Mouse (Mus musculus): Measurements from ENCODE around the gene Arhgef2.

The Arhgef2 gene

DNA sequence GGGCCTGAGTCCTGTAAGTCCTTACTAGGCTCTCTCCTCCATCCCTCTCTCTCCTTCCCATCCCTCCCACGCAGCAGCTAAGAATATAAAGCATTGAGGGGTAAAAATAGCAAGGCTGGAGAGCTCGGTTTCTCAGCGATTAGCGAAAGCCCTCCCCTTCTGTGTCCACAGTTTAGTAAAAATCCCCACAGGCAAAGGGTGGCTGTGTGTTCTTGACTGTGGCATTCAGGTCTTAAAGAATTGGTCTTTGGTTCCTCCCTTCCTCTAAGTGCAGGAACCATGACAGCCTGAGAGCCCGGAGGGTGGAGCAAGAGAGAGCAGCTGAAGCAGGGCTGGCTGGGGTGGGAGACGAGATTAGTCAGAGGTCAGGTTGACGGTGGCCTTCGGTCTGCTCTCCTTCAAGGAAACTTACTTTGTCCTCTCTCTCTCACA is 30.8 kb downstream of the Arhgef2 start:
- DNase-seq (ENCODE audit: inconsistent age in 2 of 2, low spot score in 1 of 2): no peak

DNA sequence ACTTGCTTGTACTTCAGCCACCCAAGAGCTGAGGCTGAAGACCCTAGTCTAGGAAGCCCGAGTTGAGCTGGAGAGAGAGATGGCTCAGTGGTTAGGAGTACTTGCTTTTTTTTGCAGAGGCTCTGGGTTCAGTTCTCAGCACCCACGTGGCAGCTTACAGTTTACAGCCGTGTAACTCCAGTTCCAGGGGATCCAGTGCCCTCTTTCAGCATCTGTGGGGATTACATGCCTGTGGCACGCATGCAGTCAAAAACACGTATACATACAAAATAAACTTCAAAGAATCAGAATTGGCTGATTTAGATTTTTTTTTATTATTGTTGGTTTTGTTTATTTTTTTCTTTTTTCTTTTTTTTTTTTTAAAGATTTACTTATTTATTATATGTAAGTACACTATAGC is 31.4 kb downstream of the Arhgef2 start:
- no peak for DNase-seq (ENCODE audit: inconsistent age in 2 of 2, low spot score in 1 of 2)

DNA sequence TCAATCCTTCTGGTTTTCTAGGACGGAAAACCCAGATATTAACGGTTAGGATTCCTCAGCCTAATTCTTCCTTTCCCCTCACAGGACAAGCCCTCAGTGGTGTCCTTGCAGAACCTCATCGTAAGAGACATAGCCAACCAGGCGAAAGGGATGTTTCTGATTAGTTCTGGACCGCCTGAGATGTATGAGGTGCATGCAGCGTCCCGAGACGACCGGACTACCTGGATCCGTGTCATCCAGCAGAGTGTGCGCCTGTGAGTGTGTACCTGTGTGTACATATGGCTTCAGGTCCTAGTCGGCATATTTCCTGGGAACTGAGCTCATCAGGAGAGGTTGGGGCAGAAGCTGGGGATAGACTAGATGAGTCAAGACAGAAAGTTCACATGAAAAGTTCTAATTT is 33.5 kb downstream of the Arhgef2 start:
- DNase-seq (ENCODE audit: inconsistent age in 2 of 2, low spot score in 1 of 2): no peak

DNA sequence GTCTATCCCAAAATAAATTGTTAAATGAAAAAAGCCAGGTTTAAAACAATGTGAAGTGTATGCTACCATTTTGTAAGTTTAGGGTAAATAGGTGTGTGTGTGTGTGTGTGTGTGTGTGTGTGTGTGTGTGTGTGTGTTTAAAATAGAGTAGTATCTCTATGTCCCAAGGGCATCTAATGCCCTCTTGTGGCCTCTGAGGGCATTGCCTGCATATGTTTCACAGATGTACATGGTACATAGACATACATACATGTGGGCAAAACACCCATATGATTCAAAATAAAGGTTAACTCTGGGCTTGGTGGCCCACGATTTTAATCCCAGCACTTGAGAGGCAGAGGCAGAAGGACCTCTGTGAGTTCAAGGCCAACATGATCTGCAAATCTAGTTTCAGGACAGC is 34.9 kb downstream of the Arhgef2 start:
- peak; percentile 49 to 78 for DNase-seq (ENCODE audit: inconsistent age in 2 of 2, low spot score in 1 of 2)

DNA sequence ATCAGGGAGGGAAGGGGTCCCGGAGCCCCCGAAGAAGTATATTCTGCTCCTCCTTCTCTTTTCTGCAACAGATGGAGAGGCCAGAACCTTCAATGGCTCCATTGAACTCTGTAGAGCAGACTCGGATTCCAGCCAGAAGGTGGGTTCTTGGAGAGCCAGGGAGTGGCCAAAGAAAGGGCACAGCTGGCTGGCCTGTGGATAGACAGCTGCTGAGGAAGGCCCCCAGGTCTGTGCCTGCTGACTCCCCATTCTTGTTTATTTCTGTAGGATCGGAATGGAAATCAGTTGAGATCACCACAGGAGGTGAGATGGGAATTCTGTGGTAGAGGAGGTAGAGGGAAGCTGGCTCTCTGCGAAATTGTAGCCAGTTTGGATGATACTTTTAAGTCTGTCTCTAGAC is 37.3 kb downstream of the Arhgef2 start:
- no peak for DNase-seq (ENCODE audit: inconsistent age in 2 of 2, low spot score in 1 of 2)

DNA sequence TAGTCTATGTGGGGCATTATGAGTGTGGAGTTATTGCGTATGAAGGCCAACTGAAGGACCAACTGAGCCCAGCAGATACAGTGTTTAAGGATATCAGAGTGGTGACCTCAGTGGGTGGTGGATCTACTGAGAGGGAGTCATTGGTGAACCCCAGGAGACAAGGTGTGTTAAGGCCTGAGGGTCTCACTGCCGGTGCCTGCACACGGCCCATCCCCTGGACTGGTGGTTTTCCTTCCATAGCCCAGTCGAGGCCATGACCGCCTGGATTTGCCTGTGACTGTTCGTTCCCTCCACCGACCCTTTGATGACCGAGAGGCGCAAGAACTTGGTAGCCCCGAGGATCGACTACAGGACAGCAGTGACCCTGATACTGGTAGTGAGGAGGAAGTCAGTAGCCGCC is 40.2 kb downstream of the Arhgef2 start:
- DNase-seq (ENCODE audit: inconsistent age in 2 of 2, low spot score in 1 of 2): no peak

DNA sequence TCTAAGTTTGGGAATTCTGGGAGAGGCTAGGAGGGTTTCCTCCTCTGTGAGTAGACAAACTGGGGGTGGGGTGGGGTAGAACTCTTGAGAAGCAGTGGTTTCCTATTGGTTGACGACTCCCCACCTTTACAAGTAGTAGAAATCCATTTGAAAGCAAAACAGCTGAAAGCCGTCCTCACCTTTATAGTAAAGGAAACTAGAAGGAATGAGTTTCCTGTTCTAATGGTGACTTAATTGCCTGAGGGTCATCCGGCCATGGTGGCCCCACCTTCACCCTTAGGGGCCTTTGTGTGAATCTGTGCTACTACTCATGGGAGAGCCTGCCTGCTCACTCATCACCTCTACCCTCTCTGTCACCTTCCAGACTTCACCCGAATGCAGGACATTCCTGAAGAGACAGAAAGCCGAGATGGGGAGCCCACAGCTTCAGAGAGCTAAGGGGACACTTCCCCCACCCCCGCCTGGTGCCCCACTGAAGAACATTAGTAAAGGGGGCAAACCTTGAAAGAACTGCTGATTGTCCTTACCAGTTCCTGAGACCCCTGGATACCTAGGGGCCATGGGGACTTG is 40.7 kb downstream of the Arhgef2 start:
- DNase-seq (ENCODE audit: inconsistent age in 2 of 2, low spot score in 1 of 2): no peak

DNA sequence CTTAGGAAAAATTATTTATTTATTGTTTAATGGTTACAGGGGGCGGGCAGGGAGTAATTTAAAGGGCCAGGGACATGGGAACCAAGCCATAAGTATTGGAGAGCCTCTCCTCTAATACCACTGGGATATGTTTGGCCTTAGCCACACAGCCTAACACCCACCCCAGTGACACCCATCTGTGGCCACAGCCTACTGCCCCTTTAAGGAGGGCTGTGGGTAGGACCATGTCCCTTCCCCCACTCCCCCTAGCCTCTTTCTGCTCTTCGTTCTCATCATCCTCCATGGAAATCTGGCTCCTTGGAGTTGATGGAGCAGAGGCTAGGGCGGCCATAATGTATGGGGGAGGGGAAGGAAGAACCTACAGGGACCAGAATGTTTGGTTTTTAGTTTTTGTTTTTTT is 41.3 kb downstream of the Arhgef2 start:
- no peak for DNase-seq (ENCODE audit: inconsistent age in 2 of 2, low spot score in 1 of 2)

DNA sequence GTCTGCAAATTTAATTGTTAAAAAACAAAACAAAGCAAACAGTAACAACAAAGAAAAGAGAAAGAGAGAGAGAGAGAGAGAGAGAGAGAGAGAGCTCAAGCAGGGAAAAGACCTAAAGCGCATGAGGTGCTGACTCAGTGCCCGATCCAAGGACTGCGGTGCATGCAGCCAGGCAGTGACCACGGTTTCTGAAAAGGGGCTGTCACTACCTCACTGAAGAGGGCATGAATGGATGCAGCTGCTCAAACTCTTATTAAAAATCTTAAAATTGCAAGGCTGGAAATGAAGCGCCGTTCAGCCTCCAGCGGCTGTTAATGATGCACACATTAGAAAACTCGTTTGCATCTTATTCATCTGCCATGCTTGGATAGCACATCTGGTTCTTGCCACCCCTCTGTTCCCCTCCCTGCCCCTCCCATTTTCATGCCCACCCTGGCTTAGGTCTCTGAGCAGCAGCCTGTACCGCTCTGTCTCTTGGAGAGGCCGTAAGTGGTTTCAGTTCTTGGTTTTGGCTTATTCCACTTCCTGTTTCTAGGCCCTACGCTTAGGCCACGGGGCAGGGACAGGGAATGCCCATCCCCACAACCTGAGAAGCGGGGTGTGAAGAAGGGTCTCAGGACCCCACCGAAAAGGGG is 42.1 kb downstream of the Arhgef2 start:
- peak in 1 of 2 experiments; percentile 23 for DNase-seq (ENCODE audit: inconsistent age in 2 of 2, low spot score in 1 of 2)

DNA sequence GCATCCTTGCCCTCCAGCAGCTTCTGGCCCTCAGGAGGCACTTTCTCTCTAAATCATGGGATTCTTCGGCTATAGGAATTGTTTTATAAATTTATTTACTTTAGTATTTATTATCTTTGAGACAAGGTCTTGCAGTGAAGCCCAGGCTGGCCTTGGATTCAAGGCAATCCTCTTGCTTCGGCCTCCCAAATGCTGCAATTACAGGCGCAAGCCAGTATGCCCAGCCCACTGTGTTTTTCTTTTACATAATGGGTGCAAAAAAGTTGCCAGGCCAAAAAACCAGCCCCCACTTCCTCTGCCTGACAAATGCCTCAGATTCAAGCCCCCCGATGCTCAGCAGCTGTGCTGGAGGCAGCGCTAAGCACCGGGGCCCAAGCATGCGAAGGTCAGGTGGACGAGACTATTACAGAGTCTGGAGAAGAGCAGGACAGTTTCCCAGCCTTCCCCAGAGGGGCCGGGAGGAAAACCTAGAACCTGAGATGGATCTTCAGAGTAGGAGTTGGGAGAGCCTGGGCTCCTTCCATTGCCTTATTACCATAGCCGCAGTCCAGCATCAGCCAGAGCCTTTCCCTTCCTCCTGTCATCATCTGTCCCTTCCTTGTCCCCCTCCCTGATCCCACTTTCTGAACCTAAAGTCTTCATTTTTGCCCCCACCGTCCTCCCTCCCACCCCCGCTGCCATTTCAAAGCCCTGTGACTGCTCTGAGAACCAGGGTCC is 42.8 kb downstream of the Arhgef2 start:
- peak in 1 of 2 experiments; percentile 62 for DNase-seq (ENCODE audit: inconsistent age in 2 of 2, low spot score in 1 of 2)

DNA sequence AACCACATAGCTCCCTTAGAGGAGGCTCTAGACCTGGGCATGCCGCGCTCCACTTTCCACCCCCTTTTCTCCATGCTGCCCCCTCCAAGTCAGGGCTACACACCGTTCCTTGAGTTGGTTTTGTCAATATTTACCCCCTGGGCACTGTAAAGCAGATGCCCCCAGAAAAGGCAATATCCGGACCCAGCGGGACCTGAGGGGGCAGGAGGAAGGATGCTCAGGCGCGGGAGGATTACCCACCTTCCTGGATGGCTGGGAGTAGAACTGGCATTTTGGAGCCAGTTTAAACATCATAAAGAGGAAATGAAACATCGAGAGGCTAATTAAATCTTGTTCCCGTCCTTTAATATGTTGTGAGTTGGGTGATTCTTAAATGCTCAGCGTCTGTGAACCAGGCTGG is 43.4 kb downstream of the Arhgef2 start:
- peak in 1 of 2 experiments; percentile 21 for DNase-seq (ENCODE audit: inconsistent age in 2 of 2, low spot score in 1 of 2)

DNA sequence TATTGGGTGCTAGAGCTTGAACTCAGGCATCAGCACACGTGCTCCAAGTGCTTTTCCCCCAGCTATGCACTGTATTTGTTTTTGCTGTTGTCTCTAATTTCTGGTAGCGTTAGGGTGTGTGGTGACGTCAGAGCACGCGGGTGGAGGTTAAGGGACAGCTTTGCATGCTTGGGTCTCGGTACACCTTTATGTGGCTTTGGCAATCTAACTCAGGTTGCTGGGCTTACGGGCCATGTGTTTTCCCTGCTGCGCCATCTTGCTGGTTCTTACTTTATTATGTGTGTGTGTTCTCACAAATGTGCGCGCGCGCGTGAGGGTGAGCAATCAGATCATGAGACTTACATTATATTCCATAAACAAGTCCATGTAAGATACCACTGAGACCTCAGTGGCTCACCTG is 44.2 kb downstream of the Arhgef2 start:
- no peak for DNase-seq (ENCODE audit: inconsistent age in 2 of 2, low spot score in 1 of 2)

DNA sequence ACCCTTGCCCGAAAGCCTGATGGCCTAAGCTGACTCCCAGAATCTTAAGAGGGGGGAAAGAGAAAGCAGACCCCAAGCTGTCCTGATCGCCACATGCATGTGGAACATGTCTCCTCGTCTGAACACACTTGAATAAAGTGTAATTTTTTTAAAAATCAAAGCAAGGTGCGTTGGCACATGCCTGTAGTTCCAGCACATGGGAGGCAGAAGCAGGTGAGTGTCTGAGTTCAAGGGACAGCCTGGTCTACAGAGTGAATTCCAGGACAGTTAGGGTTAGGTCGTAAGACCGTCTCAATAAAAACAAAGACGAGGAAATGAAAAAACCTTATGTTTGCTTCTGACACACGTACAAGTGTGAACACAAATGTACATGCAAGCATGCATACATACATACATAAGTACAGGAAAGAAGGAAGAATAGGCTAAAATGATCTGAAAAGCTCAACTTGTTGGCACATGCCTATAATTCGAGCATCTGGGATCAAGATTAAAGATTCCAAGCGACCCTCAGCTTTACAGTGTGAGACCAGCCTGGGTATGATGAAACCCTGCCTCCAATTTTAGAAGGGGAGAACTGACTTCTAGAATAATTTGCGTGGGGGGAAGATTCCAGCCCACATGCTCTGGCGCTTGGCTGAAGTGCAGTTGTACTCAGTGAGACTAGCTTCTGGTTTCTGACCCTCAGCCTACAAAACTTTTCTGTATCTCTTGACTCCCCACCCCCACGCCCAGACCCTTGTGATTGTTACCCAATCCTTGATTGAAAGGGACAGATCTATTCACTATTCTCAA is 45.1 kb downstream of the Arhgef2 start:
- DNase-seq (ENCODE audit: inconsistent age in 2 of 2, low spot score in 1 of 2): no peak

DNA sequence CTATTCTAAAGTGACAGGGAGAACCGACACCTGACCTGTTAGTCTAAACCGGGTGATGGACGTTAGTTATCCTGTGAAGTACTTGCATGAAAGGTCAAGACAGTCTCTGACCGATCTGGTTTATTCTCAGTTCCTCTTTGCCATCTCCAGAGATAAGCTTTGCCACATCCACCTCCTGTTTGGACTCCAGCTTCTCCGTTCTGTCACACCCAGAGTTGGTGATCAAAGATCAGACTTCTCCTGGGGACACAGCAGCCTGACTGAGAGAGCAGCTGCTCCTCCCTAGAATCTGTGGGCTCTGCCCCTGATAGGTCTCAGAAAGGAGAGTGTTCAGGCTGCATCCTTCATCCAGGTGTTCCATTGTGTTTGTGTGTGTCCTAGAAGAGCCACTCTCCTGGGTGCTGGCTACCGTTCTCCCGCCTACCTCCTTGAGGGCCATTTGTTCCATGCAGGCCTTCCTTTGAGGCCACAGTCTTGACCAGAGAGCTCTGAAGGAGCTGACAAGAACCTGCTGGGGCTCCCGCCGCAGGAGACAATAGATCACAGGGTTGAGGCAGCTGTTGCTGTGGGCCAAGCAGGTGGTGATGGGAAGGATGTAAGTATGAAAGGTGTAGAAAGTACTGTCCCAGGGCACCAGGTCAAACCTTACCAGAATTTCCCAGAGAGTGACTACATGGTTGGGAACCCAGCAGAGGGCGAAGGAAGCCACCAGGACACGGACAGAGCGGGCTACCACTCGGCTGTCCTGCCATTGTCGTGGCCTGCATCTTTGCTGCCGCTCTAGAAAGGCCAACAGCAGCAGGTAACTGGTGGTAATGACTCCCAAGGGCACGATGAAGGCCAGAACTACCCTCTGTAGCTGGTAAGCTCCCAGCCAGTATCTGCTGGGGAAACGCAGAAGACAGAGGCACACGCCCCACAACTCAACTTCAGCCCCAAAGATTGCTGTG is 46.2 kb downstream of the Arhgef2 start:
- no peak for DNase-seq (ENCODE audit: inconsistent age in 2 of 2, low spot score in 1 of 2)

DNA sequence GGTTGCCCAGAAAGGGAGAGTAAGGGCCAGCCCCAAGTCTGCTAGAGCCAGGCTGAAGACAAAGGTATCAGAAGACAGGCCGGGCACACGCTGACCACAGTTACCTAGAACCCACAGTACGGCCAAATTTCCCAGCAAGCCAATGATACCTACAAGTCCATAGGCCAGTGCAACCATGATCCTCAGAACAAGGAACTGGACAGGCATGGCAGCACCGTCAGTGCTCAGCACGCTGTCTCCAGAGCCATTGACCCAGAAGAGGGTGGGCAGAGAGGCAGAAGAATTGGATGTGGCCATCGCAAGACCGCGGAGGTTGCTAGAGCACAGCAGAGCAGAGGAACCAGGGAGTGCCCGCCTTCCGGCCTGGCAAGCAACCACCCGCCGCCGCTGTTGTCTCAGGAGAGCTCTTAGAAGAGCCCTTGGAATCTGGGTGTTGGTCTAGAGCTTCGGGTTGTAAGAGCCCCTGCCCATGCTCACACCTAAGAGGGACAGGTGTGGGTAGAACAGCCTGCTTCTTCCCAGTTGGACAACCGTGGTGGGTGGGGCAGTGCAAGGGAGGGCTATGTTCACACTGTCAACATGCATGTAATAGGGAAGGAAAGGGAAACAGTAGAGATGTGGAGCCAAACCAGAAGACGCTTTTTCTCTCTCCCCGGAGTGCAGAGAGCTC is 47.2 kb downstream of the Arhgef2 start, which contains the start of gene Rxfp4:
Gene Rxfp4, minus strand, starts transcription at position 297 of the 670 bp plus-strand sequence.
- no peak for DNase-seq (ENCODE audit: inconsistent age in 2 of 2, low spot score in 1 of 2)

DNA sequence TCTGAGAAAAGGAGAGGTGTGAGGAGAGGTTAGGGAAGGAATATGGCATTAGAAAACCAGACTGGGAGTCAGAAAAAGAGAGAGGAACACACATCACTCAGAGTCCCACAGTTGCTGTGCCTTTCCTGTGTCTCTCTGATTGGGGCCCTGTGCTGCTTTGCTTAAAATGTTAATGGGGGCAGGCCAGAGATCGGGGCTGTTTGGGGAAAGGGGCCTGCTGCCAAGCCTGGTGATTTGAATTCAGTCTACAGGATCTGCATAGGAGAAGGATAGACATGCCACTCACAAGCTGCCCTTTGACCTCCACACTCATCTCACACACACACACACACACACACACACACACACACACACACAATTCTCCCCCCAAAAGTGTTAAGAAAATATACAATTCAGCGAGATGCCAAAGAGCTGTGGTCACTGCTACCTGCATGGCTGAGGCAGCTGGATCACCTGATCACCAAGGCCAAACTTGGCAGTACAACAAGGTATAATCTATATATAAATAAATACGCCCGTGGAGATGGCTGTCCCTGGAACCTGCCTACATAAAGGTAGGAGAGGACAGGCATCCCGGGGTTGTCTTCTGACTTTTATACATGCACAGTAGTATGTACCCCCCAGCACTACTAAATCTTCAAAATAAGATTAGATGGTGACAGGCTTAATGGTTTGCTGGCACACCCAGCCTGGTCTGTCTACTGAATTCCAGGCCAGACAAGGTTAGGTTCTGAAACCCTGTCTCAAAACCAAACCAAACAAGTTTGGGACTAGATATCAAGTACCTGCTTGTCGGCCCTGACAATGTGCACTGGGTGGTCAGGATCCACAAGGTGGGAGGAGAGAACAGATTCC is 48.0 kb downstream of the Arhgef2 start:
- DNase-seq (ENCODE audit: inconsistent age in 2 of 2, low spot score in 1 of 2): no peak

DNA sequence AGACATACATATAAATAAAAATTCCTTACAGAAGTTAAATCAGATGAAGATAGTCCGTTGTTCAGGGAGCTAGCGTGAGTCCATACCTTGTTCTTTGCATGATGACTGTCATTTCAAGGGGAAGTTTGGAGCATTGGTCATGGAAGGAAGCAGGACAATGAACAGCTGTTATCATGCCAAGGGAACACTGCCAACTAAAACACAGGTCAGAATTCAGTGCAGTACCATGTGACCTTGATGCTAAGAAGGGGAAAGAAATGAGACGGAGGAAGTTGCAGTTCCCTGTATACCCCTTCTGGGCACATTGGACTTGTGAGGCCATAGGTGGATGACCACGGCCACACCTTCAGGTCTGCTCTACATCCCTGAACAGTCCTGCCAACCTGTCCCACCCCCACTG is 48.9 kb downstream of the Arhgef2 start:
- peak; percentile 27 to 75 for DNase-seq (ENCODE audit: inconsistent age in 2 of 2, low spot score in 1 of 2)

DNA sequence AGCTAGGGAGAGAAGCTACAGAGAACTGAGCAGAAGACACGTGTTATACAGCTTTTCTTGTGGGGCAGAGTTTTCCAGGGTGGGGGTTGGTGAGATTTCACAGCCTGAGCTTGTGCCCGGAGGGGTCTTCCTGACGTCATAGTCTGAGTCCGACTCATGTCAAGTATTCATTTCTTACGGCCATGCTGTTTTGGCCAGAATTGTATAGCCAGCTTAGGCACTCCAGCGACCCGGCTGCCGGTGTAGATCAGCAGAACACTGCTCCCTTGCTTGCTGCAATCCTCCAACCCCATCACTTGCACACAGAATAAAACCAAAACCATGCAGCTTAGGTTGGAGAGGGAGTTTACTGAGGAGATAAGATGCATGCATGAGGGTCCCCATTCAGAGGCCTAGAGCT is 49.9 kb downstream of the Arhgef2 start:
- DNase-seq (ENCODE audit: inconsistent age in 2 of 2, low spot score in 1 of 2): no peak
